Mouse (Mus musculus): ENCODE measurements around the gene Serpinb3c.
"Not testable (repeated sequence)": the region's sequence is repeated elsewhere in the genome, so short reads cannot be mapped to it uniquely, and the experiment has no call there.

The Serpinb3c gene

GRCm38 (mm10) chr1:107278261-107278660 is at the start of gene Serpinb3c, which contains the start of gene Serpinb3b:
TSS of gene Serpinb3c (minus strand) at chr1:107278371.
TSS of gene Serpinb3b (minus strand) at chr1:107278361.
- not testable (repeated sequence) for DNase-seq (ENCODE audit: low spot score)

DNA sequence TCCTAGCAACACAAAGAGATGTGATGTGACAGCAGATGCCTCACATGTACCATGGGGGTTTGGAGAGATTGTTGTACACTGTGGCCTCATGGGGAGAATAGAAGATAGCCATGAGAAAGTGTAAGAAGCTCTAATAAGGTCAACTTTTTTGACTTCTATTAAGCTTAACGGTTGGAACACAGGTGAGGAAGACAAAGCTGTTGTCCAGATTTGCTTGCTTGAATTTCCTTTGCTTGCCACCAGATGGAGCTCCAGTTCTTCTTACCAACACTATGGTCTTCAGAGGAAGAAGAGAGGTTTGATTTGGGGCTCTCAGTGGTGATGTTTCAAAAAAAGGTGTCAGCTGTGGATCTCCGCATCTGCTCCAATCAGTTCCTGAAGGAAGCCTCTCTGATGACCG is 35.0 kb downstream of the Serpinb3c start:
- DNase-seq (ENCODE audit: low spot score): not testable (repeated sequence)
